Mouse (Mus musculus) olfactory bulb, adult 2 months (tissue): ENCODE measurements around the gene Kcnj6.

Experiments used
- CTCF ChIP-seq: fragments of 200-500 bp; IDR thresholded peaks from 2 replicates; pipeline ENCODE4 v1.5.1; 2012; ENCODE audit warnings: low read depth, mild to moderate bottlenecking, low read length, moderate library complexity; ENCODE audit not compliant: insufficient read depth
- POLR2A ChIP-seq: fragments of 200-500 bp; IDR thresholded peaks from 2 replicates; pipeline ENCODE4 v1.6.1; 2012; ENCODE audit warnings: mild to moderate bottlenecking, low read depth, low read length, moderate library complexity; ENCODE audit not compliant: insufficient read depth

- TF ChIP-seq CTCF = no peak
- no peak for TF ChIP-seq POLR2A
Measured at GRCm38 (mm10) chr16:94745016-94745415, 252.5 kb downstream of the Kcnj6 start.
